Mouse (Mus musculus): Measurements from ENCODE around the gene Plac1. TPM values are rescaled to one million over a fixed set of nuclear protein-coding genes. Genes with fewer than 3 reads are reported as not detected.

Gene Plac1
- polyA plus RNA-seq, 1 experiment from 2014 or later: 0.26 TPM

GRCm38 (mm10) chrX:53161115-53161514 is 78.8 kb downstream of the Plac1 start:
- Histone ChIP-seq H3K4me1 (ENCODE audit: insufficient read depth) (peaks cover 10% of the 10 kb centered on the region), H3K27me3 (ENCODE audit: insufficient read depth, low read length) (no peaks in the 10 kb centered on the region), H3K4me3 (ENCODE audit: low read depth, low read length) (no peak overlapping the region), H3K36me3 (replicated peaks; ENCODE audit: insufficient read depth, low read length) (no peaks in the 10 kb centered on the region), H3K9me3 (ENCODE audit: low read length) (no peaks in the 10 kb centered on the region), H3K9ac (replicated peaks) (no peak overlapping the region), H3K4me2 (ENCODE audit: low read depth, low read length) (no peak overlapping the region), H3K27ac (ENCODE audit: low read depth) (peak overlapping the region; percentile 67; the same call in 1 of the 2 replicates)
- TF ChIP-seq EP300 (IDR thresholded peaks at IDR 0.05; ENCODE audit: low read depth) (no peak), CTCF (IDR thresholded peaks at IDR 0.05; ENCODE audit: low read depth) (no peak)
- 37% methylated on average over 5 of the region's 5 CpGs for WGBS (ENCODE audit: insufficient replicate concordance)
- DNase-seq (peak; percentile 30), ATAC-seq (no peak)

- TF ChIP-seq CTCF (IDR thresholded peaks at IDR 0.05; ENCODE audit: low read depth): no peak
- TF ChIP-seq EP300 (IDR thresholded peaks at IDR 0.05; ENCODE audit: low read depth): no peak
- Histone ChIP-seq H3K36me3 (replicated peaks; ENCODE audit: insufficient read depth, low read length) (no peaks in the 10 kb centered on the region), H3K4me1 (ENCODE audit: insufficient read depth) (no peaks in the 10 kb centered on the region), H3K9me3 (ENCODE audit: low read length) (no peaks in the 10 kb centered on the region), H3K4me2 (ENCODE audit: low read depth, low read length) (no peak overlapping the region), H3K9ac (replicated peaks) (no peak overlapping the region), H3K27me3 (ENCODE audit: insufficient read depth, low read length) (no peaks in the 10 kb centered on the region), H3K4me3 (ENCODE audit: low read depth, low read length) (no peak overlapping the region), H3K27ac (ENCODE audit: low read depth) (no peak overlapping the region)
- no peak for ATAC-seq
- no peak for DNase-seq
- WGBS (ENCODE audit: insufficient replicate concordance): 71% methylated on average over 2 of the region's 2 CpGs
Observed at GRCm38 (mm10) chrX:53148039-53148438, 91.9 kb downstream of the Plac1 start.

- H3K27me3 ChIP-seq (ENCODE audit: insufficient read depth, low read length): no peaks in the 10 kb centered on the region
- no peak for DNase-seq
- no peaks in the 10 kb centered on the region for H3K36me3 ChIP-seq (replicated peaks; ENCODE audit: insufficient read depth, low read length)
- no peak for TF ChIP-seq EP300 (IDR thresholded peaks at IDR 0.05; ENCODE audit: low read depth)
- no peak for TF ChIP-seq CTCF (IDR thresholded peaks at IDR 0.05; ENCODE audit: low read depth)
- 63% methylated on average over 5 of the region's 5 CpGs for WGBS (ENCODE audit: insufficient replicate concordance)
- no peak for ATAC-seq
- H3K4me3 ChIP-seq (ENCODE audit: low read depth, low read length): no peak overlapping the region
- H3K9me3 ChIP-seq (ENCODE audit: low read length): no peaks in the 10 kb centered on the region
- H3K27ac ChIP-seq (ENCODE audit: low read depth): no peak overlapping the region
- H3K9ac ChIP-seq (replicated peaks): no peak overlapping the region
- H3K4me2 ChIP-seq (ENCODE audit: low read depth, low read length): no peak overlapping the region
- no peaks in the 10 kb centered on the region for H3K4me1 ChIP-seq (ENCODE audit: insufficient read depth)
Observed at GRCm38 (mm10) chrX:53146389-53146917, 93.5 kb downstream of the Plac1 start.

- no peak for TF ChIP-seq EP300 (IDR thresholded peaks at IDR 0.05; ENCODE audit: low read depth)
- no peak for TF ChIP-seq CTCF (IDR thresholded peaks at IDR 0.05; ENCODE audit: low read depth)
- H3K9me3 ChIP-seq (ENCODE audit: low read length): no peaks in the 10 kb centered on the region
- ATAC-seq: no peak
Observed at GRCm38 (mm10) chrX:53139641-53140040, 100.3 kb downstream of the Plac1 start.

GRCm38 (mm10) chrX:53137066-53137465 is 102.8 kb downstream of the Plac1 start:
- H3K4me1 ChIP-seq (ENCODE audit: insufficient read depth): no peaks in the 10 kb centered on the region
- H3K27ac ChIP-seq (ENCODE audit: low read depth): no peak overlapping the region
- no peak overlapping the region for H3K9ac ChIP-seq (replicated peaks)
- no peaks in the 10 kb centered on the region for H3K36me3 ChIP-seq (replicated peaks; ENCODE audit: insufficient read depth, low read length)
- no peaks in the 10 kb centered on the region for H3K9me3 ChIP-seq (ENCODE audit: low read length)
- WGBS (ENCODE audit: insufficient replicate concordance): 62% methylated on average over 2 of the region's 2 CpGs
- ATAC-seq (no peak), DNase-seq (no peak)
- no peak for TF ChIP-seq CTCF (IDR thresholded peaks at IDR 0.05; ENCODE audit: low read depth)
- TF ChIP-seq EP300 (IDR thresholded peaks at IDR 0.05; ENCODE audit: low read depth): no peak
- no peak overlapping the region for H3K4me3 ChIP-seq (ENCODE audit: low read depth, low read length)
- H3K4me2 ChIP-seq (ENCODE audit: low read depth, low read length): no peak overlapping the region
- 0 out of 2 replicates have a peak, but pooled peaks cover 3% of the 10 kb centered on the region for H3K27me3 ChIP-seq (ENCODE audit: insufficient read depth, low read length)

More at GRCm38 (mm10) chrX:53139641-53140040, 100.3 kb downstream of the Plac1 start:
- no peak for DNase-seq
- no peak overlapping the region for H3K4me3 ChIP-seq (ENCODE audit: low read depth, low read length)
- no peaks in the 10 kb centered on the region for H3K36me3 ChIP-seq (replicated peaks; ENCODE audit: insufficient read depth, low read length)
- H3K4me2 ChIP-seq (ENCODE audit: low read depth, low read length): no peak overlapping the region
- H3K9ac ChIP-seq (replicated peaks): no peak overlapping the region
- H3K4me1 ChIP-seq (ENCODE audit: insufficient read depth): no peaks in the 10 kb centered on the region
- H3K27ac ChIP-seq (ENCODE audit: low read depth): no peak overlapping the region
- WGBS (ENCODE audit: insufficient replicate concordance): 72% methylated on average over 2 of the region's 2 CpGs
- H3K27me3 ChIP-seq (ENCODE audit: insufficient read depth, low read length): 0 out of 2 replicates have a peak, but pooled peaks cover 3% of the 10 kb centered on the region

- Histone ChIP-seq H3K4me2 (ENCODE audit: low read depth, low read length) (no peak overlapping the region), H3K4me3 (ENCODE audit: low read depth, low read length) (no peak overlapping the region), H3K27ac (ENCODE audit: low read depth) (no peak overlapping the region), H3K9me3 (ENCODE audit: low read length) (no peaks in the 10 kb centered on the region), H3K4me1 (ENCODE audit: insufficient read depth) (no peaks in the 10 kb centered on the region), H3K27me3 (ENCODE audit: insufficient read depth, low read length) (0 out of 2 replicates have a peak, but pooled peaks cover 2% of the 10 kb centered on the region), H3K9ac (replicated peaks) (no peak overlapping the region), H3K36me3 (replicated peaks; ENCODE audit: insufficient read depth, low read length) (no peaks in the 10 kb centered on the region)
- TF ChIP-seq CTCF (IDR thresholded peaks at IDR 0.05; ENCODE audit: low read depth) (no peak), EP300 (IDR thresholded peaks at IDR 0.05; ENCODE audit: low read depth) (no peak)
- DNase-seq (no peak), ATAC-seq (no peak)
- 48% methylated on average over 2 of the region's 2 CpGs for WGBS (ENCODE audit: insufficient replicate concordance)
Observed at GRCm38 (mm10) chrX:53129501-53129900, 110.4 kb downstream of the Plac1 start.
